Mouse (Mus musculus) monocyte, adult 5-6 weeks (primary cell): Measurements from ENCODE around the gene 9430097D07Rik. TPM values are rescaled to one million over a fixed set of nuclear protein-coding genes. Genes with fewer than 3 reads are reported as not detected.

Experiments used
- ATAC-seq: fragments of 153-309, 156-312 bp; replicated peaks from 2 replicates; pipeline ENCODE4 v1.8.0; 2017; ENCODE audit warnings: mild to moderate bottlenecking; ENCODE audit not compliant: low TSS enrichment, insufficient number of reproducible peaks, severe bottlenecking, poor library complexity, low FRiP score
- total RNA-seq: library from RNA; stranded (forward); fragments of 200-1000, 200-491, 200-594 nt; gene quantifications from 3 replicates; pipeline ENCODE4 v1.2.3, GENCODE M21; 2017

The 9430097D07Rik gene
- total RNA-seq = not detected in 3 replicates

DNA sequence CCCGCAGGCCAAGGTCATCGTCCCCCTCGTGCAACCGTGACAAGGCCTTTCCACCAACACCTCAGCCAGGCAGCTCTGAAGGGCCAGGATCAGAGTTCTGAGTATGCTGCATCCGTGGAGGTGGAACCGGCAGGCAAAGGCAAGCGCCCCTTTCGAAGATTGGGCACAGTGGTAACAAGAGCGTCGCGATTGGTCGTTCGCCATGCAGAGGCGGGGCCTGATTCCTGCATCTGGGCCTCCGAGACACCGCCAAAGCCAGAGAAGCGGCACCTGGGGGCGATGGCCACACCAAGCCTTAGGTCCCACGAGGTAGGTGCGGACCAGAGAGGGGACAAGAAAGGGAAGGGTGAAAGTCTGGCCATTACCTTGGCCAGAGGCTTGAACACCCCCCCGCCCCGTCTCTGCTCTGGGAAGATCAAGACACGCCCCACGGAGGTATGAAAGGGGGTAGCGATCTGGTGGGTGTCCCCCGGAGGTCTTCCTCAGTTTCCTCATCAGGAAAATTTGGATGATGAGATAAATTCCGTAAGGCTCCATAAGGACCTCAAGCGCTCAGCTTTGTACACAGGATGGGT is at the start of gene 9430097D07Rik:
Gene 9430097D07Rik, minus strand, starts transcription at position 99 of the 575 bp plus-strand sequence.
- no peak for ATAC-seq

DNA sequence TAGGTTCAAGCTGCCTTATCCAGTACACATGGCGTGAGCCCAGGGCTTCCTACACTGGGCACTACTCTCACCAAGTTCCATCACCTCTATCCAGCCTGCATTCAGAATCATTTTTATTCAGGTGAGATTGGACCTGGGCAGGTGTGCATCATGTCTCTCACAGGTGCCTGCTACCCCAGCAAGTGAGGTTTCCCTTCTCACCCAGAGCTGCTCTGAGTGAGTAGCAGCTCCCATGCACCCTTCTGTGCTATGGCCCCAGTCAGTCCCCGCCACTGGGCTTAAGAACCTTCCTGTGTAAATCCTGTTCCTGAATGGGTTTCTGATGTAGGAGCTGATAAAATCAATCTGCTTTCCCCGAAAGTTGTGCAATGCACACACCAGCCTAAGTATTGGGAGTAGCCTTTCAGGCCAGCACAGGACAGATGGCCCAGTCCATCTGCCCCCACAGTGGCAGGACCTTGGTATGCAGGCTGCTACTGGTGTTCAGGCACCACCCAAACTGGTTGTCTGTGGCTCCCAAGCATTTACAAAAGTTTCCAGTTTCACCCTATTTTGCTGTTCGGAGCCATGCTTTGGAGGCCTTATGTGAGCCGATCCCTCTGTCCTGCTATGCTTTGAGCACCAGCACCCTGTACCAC is 48.7 kb upstream of the 9430097D07Rik start:
- ATAC-seq = no peak

DNA sequence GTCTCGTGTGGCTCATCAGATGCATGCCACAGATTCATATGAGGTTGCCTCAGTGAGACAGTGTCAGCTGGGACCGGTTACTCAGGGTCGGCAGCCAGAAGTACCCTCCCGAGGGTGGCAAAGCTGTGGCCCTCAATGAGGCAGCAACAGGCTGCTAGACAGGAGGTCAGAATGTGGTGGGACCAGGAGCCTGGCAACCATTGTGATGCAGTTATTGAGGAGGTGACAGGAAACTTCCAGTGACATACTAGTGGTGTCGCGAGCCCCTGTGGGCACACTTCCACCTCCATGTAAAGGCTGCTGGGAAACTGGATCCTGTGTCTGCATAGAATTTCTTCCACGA is 46.0 kb upstream of the 9430097D07Rik start, which contains the start of gene Ak1:
Gene Ak1, plus strand, starts transcription at position 242 of the 343 bp plus-strand sequence.
- no peak for ATAC-seq

DNA sequence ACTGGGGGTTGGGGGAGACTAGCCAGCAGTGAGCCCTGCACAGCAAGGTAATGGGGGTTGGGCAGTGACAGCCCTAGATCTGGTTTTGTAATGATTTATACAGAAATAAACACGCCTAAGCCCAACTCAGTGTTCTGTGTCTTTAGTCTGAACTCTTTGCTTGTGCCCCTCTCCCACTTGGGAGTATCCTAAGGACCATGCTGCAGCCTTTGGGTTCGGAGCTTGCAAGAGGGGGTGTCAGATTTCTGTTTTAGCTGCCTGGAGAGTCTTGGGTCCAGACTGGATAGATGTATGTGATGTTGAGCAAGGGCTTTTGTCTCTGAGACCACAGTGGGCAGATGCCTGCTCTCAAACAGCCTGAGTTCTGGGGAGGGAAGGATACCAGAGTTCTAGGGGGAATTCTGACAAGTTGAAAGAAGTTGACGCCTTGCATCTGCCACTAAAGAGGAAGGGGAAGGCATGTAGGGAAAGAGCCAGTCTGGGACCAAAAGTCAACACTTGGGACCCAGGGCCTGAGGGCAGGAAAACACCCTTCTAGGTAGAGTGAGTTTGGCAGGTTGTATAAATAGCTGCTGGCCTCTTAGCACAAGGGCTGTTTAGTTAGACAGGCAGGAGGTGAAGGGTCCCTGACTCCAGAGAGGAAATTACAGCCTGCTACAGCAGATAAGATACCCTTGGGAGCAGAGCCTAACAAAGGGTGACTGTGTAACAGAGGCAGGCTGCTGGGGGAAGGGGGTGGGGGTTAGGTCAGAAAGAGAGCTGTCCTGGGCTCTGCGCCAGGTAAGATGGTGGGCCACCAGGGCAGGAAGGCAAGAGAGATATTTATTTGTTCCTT is 45.4 kb upstream of the 9430097D07Rik start:
- no peak for ATAC-seq

DNA sequence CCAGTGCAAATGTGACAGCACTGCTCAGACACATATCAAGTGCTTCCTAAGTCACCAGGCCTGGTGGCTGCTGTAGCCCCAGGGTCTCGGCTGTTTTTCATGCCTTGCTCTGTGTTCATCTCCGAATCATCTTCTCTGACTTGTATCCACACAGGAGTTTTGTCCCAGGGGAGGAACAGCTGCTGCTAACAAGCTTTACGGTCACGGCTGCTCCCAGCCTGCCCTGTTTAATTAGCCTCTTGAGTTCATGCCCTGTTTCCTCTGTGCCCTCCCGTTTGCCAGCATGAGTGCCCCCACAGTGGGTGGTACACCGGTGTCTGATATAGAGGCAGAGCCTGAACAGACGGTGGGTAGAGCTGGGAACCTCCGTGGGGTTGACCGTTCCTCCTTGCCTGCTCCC is 42.6 kb upstream of the 9430097D07Rik start:
- ATAC-seq = no peak

DNA sequence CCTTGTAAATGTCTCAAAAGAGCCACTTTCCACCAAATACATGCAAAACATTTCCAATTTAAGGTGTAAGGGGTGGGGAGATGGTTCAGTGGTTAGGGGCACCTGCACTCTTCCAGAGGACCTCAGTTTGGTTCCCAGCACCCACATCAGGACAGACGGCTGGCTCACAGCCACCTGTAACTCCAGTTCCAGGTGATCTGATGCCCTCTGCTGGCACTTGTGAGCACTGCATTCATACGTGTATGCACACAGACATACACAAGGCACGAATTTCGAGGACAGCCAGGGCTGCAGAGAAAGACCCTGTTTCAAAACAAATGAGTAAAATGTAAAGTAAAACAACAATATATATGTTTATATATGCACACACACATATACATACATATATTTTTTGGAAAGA is 42.1 kb upstream of the 9430097D07Rik start:
- ATAC-seq = no peak

DNA sequence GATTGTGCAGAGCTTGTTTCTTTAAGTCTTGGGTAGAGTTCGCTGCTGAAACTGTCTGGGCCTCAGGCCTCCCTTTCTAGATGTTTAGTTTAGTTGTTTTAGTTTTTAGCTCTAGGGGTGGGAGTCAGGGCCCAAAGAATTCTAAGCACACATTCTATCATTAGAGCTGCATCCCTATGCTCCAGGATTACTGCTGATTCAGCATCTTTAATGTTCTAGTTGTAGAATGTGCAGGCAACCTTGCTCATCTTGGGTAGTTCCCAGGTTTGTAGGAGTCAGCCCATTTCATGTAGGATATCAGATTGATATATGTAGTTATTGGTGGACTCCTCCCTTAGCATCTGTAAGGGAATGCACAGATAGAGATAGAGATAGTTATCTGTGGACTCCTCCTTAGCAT is 41.6 kb upstream of the 9430097D07Rik start:
- ATAC-seq = no peak

DNA sequence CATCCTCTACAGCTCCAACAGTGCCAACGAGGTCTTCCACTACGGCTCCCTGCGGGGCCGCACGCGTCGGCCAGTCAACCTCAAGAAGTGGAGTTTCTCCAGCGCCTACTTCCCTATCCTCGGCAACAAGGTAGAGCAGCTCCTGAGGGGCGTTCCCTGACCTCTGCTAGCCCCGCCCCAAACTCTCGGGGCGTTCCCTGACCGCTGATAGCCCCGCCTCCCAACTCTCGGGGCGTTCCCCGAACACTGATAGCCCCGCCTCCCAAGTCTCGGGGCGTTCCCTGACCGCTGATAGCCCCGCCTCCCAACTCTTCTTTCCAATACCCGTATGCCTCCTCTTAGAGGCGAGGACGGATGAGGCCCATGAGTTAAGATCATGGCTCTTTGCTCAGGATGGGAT is 36.8 kb upstream of the 9430097D07Rik start:
- no peak for ATAC-seq

DNA sequence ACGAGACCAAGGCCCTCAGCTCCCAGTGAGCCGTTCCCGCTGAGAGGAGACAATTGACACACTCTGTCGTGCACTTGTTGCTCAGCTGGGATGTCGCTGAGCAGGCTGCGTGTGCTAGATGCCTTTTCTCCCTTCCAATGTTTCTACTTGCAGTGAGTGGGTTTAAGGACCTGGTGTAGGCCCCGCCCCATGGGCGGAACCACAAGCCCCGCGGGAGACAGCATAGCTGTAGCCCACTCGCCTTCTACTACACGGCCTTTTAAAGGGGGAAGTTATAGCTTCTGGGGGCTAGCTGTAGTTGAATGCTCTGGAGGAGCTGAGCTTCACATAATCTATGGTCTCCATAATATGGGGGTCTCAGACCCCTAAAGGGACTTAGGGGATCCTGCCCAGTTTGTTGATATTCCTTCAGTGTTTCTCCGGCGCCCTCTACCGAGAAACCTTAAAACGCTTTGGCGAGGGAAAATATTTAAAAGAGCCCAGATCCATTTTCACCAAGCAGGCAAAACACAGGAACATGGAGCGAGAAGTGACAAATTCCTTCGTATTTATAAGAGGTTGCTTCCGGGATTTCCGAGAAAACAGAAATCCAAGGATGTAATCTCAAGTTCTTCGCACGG is 35.2 kb upstream of the 9430097D07Rik start:
- no peak for ATAC-seq

DNA sequence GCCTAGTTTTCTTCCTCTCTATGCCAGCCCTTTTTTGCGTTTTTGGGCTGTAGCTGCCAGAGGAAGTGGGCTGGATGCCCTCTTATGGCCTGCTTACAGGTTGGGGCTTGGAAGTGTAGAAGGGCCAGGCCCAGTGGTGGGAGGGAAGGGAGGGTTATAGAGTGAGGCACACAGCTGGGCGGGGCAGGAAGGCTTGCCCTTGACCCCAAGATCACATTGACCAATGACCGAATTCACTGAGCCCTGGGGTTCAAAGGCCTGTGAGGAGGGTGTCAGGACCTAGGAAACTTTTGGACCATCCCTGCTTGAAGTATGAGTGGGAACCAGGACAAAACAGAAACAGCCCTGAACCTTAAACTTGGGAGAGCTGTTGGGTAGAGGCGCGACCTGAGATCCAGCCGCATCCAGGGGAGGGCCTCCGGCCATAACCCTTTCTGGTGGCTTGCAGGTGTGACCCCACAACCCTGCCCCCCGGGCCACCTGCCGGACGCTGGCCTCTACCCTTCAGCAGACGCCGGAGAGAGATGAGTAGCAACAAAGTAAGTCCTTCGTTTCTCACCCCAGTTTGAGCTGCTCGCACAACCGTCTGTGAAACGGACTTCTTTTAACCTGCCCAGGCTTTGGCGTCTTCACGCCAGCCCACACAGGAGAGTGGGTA is 33.4 kb upstream of the 9430097D07Rik start:
- no peak for ATAC-seq

DNA sequence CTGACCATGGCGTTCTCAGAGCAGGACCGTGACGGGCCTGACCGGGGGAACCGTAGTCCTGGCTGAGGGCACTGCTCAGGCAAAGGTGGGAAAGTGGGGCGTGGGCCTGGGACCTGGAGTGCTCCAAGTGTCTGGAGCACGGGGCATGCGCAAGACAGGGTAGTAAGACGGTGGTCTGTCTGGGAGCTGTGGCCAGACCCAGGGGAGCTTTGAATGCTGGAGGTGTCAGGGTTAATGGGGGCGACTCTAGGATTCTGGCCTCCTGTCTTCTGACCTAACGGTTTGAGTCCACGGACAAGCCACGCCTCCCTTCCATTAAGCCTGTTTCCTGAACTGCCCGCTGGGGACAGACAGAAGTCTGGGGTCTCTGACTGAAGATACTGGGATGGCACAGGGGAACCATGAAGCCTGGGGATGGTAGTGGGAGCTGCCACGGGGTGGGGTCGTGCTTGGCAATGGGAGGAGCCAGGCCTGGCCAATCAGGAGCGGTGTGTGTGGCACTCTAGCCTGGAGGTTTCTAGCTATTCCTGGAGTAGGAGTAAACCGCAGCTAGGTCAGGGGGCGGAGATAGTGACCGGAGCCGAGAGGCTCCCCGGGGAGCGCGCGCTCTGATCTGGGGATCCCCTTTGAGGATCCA is 32.8 kb upstream of the 9430097D07Rik start:
- peak; percentile 76 for ATAC-seq

DNA sequence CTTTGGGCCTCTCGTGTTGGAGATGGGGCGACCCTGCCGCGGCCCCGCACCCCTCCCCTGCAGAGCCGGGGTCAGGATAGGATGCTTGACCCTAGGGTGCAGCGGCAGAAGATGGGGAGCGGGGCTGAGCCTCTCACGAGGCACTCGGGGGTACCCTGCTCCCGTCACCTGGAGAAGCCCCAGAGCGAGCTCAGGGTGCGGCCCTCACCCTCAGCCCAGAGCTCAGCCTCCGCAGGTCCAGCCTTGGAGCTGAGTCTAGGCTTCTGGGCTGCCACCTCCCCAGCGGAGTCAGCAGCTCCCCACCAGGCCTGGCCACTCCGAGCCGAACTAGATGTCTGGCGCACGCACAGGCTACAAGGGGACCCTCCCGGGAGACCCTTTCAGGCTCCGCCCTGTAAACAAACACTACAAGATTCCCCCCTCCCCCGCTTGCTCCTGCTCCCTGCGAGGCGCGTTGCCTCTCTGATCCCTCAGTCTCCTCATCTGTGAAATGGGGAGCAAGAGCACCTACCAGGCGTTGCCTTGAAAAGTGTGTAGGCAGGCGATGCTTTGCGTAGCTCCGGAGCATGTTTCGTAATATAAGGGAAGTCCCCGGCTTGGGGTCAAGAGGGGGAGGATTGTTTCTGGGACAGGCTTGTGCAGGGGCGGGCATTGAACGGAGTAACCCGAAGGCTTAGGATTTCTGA is 31.9 kb upstream of the 9430097D07Rik start:
- peak; percentile 62 for ATAC-seq

DNA sequence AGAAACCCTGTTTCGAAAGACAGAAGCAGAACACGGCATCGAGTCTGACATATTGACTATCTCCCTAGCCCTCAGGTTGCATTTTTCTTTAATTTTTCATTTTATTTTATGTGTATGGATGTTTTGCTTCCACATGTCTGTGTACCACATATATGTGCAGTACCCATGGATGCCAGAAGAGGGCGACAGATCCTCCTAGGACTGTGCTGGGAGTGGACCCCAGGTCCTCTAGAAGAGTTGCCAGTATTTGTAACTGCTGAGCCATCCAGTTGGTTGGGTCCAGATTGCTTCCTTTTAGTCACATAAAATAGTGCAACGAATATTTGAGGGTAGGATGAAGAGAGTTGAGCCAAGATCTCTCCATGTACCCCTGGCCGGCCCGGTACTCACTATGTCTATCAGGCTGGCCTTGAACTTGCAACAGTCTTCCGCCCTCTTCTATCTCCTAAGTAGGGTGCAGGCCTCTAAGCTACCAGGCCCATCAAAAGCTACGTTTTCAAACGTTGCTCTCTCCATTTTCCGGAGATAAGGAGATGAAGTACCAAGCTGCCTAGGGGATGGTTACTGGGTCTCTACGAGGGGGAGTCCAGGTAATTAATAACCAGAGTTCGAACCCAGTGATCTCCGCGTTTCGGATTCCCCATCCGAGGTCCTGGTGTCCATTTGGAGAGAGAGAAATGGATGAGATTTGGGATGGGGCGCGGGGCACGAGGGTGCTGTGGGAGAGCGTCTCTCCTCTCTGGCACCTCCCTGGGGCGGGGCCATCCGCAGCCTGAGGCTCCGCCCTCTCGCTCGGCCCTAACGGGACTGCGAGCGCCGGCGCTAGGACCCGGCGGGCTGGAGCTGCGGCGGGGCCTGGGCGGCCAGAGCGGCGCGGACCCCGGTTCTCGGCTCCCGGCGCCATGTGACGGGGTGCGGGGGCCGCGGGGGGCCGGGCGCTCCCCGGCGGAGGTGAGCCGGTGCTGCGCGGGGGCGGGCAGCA is 31.0 kb upstream of the 9430097D07Rik start:
- no peak for ATAC-seq

DNA sequence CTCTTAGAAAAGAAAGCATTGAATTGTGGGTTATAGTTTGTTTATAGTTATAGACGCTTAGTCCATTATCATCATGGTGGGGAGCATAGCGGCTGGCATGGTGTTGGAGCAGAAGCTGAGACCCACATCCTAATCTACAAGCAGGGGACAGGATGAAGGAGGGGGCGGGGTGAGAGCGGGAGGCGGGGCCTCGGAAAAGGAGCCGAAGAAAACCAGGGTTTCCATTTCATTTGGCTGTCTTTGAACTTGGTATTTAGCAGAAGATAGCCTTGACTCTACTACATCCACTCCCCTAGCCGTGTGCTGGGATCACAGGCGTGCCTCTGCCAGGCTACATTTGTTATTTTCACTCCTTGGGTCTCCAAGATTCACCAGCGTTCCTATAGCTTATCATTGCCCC is 29.1 kb upstream of the 9430097D07Rik start:
- ATAC-seq = no peak

DNA sequence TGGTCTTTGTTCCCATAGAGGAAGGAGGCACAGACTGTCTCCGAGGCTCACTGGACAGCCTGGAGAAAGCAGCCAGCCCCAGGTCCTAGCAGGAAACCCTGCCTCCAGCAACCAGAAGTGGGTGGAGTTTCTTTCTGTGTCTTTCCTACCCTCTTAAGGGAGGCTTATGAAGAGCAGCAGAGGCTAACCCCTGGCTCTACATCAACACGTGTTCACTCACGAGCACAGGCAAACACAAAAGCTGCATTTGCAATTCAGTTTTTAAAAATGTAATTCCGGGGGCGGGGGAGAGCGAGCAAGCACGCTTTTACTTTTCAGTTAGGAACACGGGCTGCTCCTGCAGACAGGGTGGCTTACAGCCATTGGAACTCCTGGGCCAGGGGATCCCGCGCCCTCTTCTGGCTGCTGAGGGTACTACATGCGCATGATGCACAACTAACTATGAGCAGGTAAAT is 27.1 kb upstream of the 9430097D07Rik start:
- ATAC-seq = no peak

DNA sequence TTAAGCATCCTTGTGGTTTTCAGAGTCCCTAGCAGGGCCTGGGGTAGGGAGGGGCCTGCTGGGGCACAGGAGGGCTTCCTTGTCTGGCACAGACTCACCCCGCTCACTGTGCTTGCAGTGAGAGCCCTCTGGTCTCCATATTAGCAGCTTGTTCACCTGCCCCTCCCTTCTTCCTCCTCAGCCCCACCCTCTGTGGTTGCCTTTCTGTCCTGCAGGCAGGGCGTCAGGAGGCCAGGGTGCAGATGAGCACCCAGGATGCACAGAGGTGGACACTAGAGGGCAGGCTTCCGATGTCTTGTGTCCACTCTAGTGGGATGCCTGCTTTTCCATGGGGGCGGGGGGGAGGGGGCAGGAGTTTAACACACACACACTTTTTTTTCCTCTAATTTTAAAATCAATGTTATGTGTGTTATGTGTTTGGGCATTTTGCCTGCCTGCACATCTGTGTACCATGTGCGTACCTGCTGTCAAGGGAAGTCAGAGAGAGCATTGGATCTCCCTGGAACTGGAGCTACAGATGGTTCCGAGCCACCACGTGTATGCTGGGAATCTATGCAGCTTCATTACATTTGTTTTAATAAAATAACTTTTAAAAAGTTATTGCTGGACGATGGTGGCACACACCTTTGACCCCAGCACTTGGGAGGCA is 26.1 kb upstream of the 9430097D07Rik start:
- ATAC-seq = peak; percentile 81
